Comparison of ENCODE assay signal across 8 mouse cellular contexts in genomic region chr19:52922678-52923495, GRCm38 (mm10).
DNase-seq lines count a peak whose midpoint lies in the region; ATAC-seq and TF ChIP-seq lines count a peak whose summit lies in the region.

No protein-coding gene starts in this region.

- intact Hi-C loops in heart, postnatal 14 days (cut with DNase I): loop anchor here (5.0 to 10.0 kb wide), 2 partner anchors 198 to 301 kb away; no protein-coding TSS in a partner anchor

- no peak for ATAC-seq in liver, embryonic 16.5 days (ENCODE audit: low read depth)
- ATAC-seq in neural tube, embryonic 14.5 days (ENCODE audit: low read depth): peak; percentile 58; the same call in 1 of the 2 replicates

- H3K36me3 ChIP-seq in liver, embryonic 16.5 days (ENCODE audit: control insufficient read depth, insufficient read depth): no peaks in the 10 kb centered on the region
- H3K36me3 ChIP-seq in neural tube, embryonic 14.5 days (ENCODE audit: control insufficient read depth, insufficient read depth, low read length): no peaks in the 10 kb centered on the region

- H3K9me3 ChIP-seq in liver, embryonic 16.5 days (replicated peaks; ENCODE audit: control insufficient read depth, low read length): no peaks in the 10 kb centered on the region
- H3K9me3 ChIP-seq in neural tube, embryonic 14.5 days (ENCODE audit: control insufficient read depth, low read length): no peaks in the 10 kb centered on the region

- TF ChIP-seq POLR2A in embryonic fibroblast, embryonic 13.5 days (IDR thresholded peaks at IDR 0.05; ENCODE audit: low read depth, low read length): no peak

- DNase-seq in 416B (ENCODE audit: low read depth): peak; percentile 31
- peak; percentile 61 for DNase-seq in adrenal gland, postnatal 25 days
- peak; percentile 49 to 70 for DNase-seq in heart, postnatal 14 days
- DNase-seq in layer of hippocampus, adult 11-12 months (ENCODE audit: low spot score): peak; percentile 68
- no peak for DNase-seq in spleen, postnatal 4 days (ENCODE audit: low spot score in 2 of 2)

- 10% methylated on average over 25 of the region's 25 CpGs for WGBS in liver, embryonic 16.5 days (ENCODE audit: insufficient replicate concordance)
- 13% methylated on average over 25 of the region's 25 CpGs for WGBS in neural tube, embryonic 14.5 days

- H3K4me3 ChIP-seq in embryonic fibroblast, embryonic 13.5 days (ENCODE audit: insufficient read depth, low read length): no peak overlapping the region
- H3K4me3 ChIP-seq in liver, embryonic 16.5 days (ENCODE audit: low read depth, low read length): no peak overlapping the region
- H3K4me3 ChIP-seq in neural tube, embryonic 14.5 days (ENCODE audit: low read depth, low read length): 0 out of 2 replicates have a peak overlapping the region, but pooled peaks have one; percentile 6

- no peak overlapping the region for H3K9ac ChIP-seq in liver, embryonic 16.5 days (ENCODE audit: low read depth, low read length)
- H3K9ac ChIP-seq in neural tube, embryonic 14.5 days (replicated peaks; ENCODE audit: low read depth, low read length): 0 out of 2 replicates have a peak overlapping the region, but pooled peaks have one; percentile 22

- no peaks in the 10 kb centered on the region for H3K4me1 ChIP-seq in embryonic fibroblast, embryonic 13.5 days (ENCODE audit: control insufficient read depth, insufficient read depth, low read length)
- no peaks in the 10 kb centered on the region for H3K4me1 ChIP-seq in liver, embryonic 16.5 days (ENCODE audit: control insufficient read depth, low read depth, low read length)
- no peaks in the 10 kb centered on the region for H3K4me1 ChIP-seq in neural tube, embryonic 14.5 days (ENCODE audit: control insufficient read depth, insufficient read depth, low read length)

- H3K27ac ChIP-seq in embryonic fibroblast, embryonic 13.5 days (ENCODE audit: insufficient read depth, low read length): no peak overlapping the region
- no peak overlapping the region for H3K27ac ChIP-seq in liver, embryonic 16.5 days (ENCODE audit: low read length)
- no peak overlapping the region for H3K27ac ChIP-seq in neural tube, embryonic 14.5 days (ENCODE audit: low read depth, low read length)

- H3K4me2 ChIP-seq in liver, embryonic 16.5 days (ENCODE audit: low read depth, low read length): peak overlapping the region; percentile 26
- peak overlapping the region; percentile 40 for H3K4me2 ChIP-seq in neural tube, embryonic 14.5 days (ENCODE audit: low read depth, low read length)

- no peaks in the 10 kb centered on the region for H3K27me3 ChIP-seq in liver, embryonic 16.5 days (ENCODE audit: control insufficient read depth, insufficient read depth, low read depth, low read length)
- no peaks in the 10 kb centered on the region for H3K27me3 ChIP-seq in neural tube, embryonic 14.5 days (ENCODE audit: control insufficient read depth, insufficient read depth, low read length)

- peak; percentile 68 for TF ChIP-seq CTCF in embryonic fibroblast, embryonic 13.5 days (IDR thresholded peaks at IDR 0.05; ENCODE audit: borderline replicate concordance, insufficient read depth, low read length)

Comparison
In these comparisons a context has a peak if more than half of its experiments do, and no peak if none do; other contexts are left out.
1. DNase-seq: peak in 416B (single experiment), adrenal gland, postnatal 25 days (single experiment), heart, postnatal 14 days (2 of 2) and layer of hippocampus, adult 11-12 months (single experiment); none in spleen, postnatal 4 days (0 of 2).